Mouse (Mus musculus): ENCODE measurements around the gene Gm10577. TPM values are rescaled to one million over a fixed set of nuclear protein-coding genes. Genes with fewer than 3 reads are reported as not detected.

Gene Gm10577
- polyA plus RNA-seq (2014; fragmentation: Illumina TruSeq; extraction: RNeasy Lipid Tissue Mini Kit (QIAGEN cat#74804); ENCODE audit: low read depth, low replicate concordance): not detected

GRCm38 (mm10) chr4:101020596-101020995 lies at the start of gene Gm10577:
Gm10577 (minus strand) TSS chr4:101020696.

DNA sequence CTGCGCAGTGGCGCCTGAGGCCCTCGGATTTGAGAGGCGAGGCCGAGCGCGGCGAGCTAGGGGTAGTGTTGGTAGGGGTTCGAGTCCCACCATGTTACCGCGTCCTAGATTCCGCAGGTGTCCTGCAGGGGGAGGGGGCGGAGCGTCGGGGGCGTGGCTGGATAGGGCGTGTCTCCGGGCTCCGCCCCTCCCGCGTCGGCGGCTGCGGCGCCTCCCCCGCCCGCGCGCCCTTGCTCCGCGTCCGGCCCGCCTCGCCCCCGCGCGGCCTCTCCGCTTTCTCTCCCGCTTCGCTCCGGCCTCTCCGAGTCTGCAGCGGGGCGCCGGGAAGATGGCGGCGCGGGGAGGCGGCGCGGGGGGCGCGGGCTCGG lies 48.3 kb upstream of the Gm10577 start, which contains the start of gene Raver2:
Gene Raver2 (plus strand): TSS at position 198 of the 368 bp plus-strand sequence.

Other genes with a start within 250 kb of the Gm10577 start
- gene Cachd1, start 244.0 kb downstream of the Gm10577 start, polyA plus RNA-seq (2014; fragmentation: Illumina TruSeq; extraction: RNeasy Lipid Tissue Mini Kit (QIAGEN cat#74804); ENCODE audit: low read depth, low replicate concordance): 3.4 TPM
- gene Raver2, start 48.3 kb upstream of the Gm10577 start, polyA plus RNA-seq (2014; fragmentation: Illumina TruSeq; extraction: RNeasy Lipid Tissue Mini Kit (QIAGEN cat#74804); ENCODE audit: low read depth, low replicate concordance): 5.5 TPM
- gene Jak1, start 244.6 kb upstream of the Gm10577 start, polyA plus RNA-seq (2014; fragmentation: Illumina TruSeq; extraction: RNeasy Lipid Tissue Mini Kit (QIAGEN cat#74804); ENCODE audit: low read depth, low replicate concordance): 199 TPM

Data from adrenal gland, adult 10 weeks (tissue).